Mouse (Mus musculus): Measurements from ENCODE around the gene Tmem178b. TPM values are rescaled to one million over a fixed set of nuclear protein-coding genes. Genes with fewer than 3 reads are reported as not detected.

Gene Tmem178b
- polyA plus RNA-seq, 1 experiment from 2014 or later, result 48.9 TPM

- no peak overlapping the region for H3K27ac ChIP-seq (ENCODE audit: low read depth, low read length)
- H3K4me3 ChIP-seq (ENCODE audit: low read depth, low read length), result no peak overlapping the region
- H3K9ac ChIP-seq (replicated peaks; ENCODE audit: low read depth, low read length), result no peak overlapping the region
- ATAC-seq (ENCODE audit: low read depth), result no peak
- H3K36me3 ChIP-seq (ENCODE audit: control insufficient read depth, insufficient read depth, low read length), result no peaks in the 10 kb centered on the region
- peaks cover 4% of the 10 kb centered on the region; the same call in 1 of the 2 replicates for H3K4me1 ChIP-seq (ENCODE audit: control insufficient read depth, insufficient read depth, low read length)
- H3K4me2 ChIP-seq (ENCODE audit: low read depth, low read length), result no peak overlapping the region
- no peaks in the 10 kb centered on the region for H3K27me3 ChIP-seq (ENCODE audit: control insufficient read depth, insufficient read depth, low read length)
- WGBS, result 69% methylated on average over 11 of the region's 11 CpGs
- no peaks in the 10 kb centered on the region for H3K9me3 ChIP-seq (ENCODE audit: control insufficient read depth, low read length)
Measured at GRCm38 (mm10) chr6:40006006-40006765, 133.1 kb downstream of the Tmem178b start.

- no peak overlapping the region for H3K4me3 ChIP-seq (ENCODE audit: low read depth, low read length)
- no peak for ATAC-seq (ENCODE audit: low read depth)
- no peak overlapping the region for H3K4me2 ChIP-seq (ENCODE audit: low read depth, low read length)
- peaks cover 8% of the 10 kb centered on the region; the same call in 1 of the 2 replicates for H3K4me1 ChIP-seq (ENCODE audit: control insufficient read depth, insufficient read depth, low read length)
- no peak overlapping the region for H3K9ac ChIP-seq (replicated peaks; ENCODE audit: low read depth, low read length)
- WGBS, result 68% methylated on average over 3 of the region's 3 CpGs
- no peaks in the 10 kb centered on the region for H3K36me3 ChIP-seq (ENCODE audit: control insufficient read depth, insufficient read depth, low read length)
- no peaks in the 10 kb centered on the region for H3K27me3 ChIP-seq (ENCODE audit: control insufficient read depth, insufficient read depth, low read length)
- no peaks in the 10 kb centered on the region for H3K9me3 ChIP-seq (ENCODE audit: control insufficient read depth, low read length)
- no peak overlapping the region for H3K27ac ChIP-seq (ENCODE audit: low read depth, low read length)
Measured at GRCm38 (mm10) chr6:40008166-40008907, 135.3 kb downstream of the Tmem178b start.

GRCm38 (mm10) chr6:40009718-40010117 is 136.6 kb downstream of the Tmem178b start:
- ATAC-seq (ENCODE audit: low read depth), result no peak
- no peaks in the 10 kb centered on the region for H3K9me3 ChIP-seq (ENCODE audit: control insufficient read depth, low read length)
- H3K36me3 ChIP-seq (ENCODE audit: control insufficient read depth, insufficient read depth, low read length), result no peaks in the 10 kb centered on the region
- no peak overlapping the region for H3K4me2 ChIP-seq (ENCODE audit: low read depth, low read length)
- no peaks in the 10 kb centered on the region for H3K27me3 ChIP-seq (ENCODE audit: control insufficient read depth, insufficient read depth, low read length)
- no peak overlapping the region for H3K9ac ChIP-seq (replicated peaks; ENCODE audit: low read depth, low read length)
- no peak overlapping the region for H3K27ac ChIP-seq (ENCODE audit: low read depth, low read length)
- H3K4me1 ChIP-seq (ENCODE audit: control insufficient read depth, insufficient read depth, low read length), result peaks cover 8% of the 10 kb centered on the region; the same call in 1 of the 2 replicates
- no peak overlapping the region for H3K4me3 ChIP-seq (ENCODE audit: low read depth, low read length)
- 73% methylated on average over 3 of the region's 3 CpGs for WGBS

- Histone ChIP-seq H3K36me3 (ENCODE audit: control insufficient read depth, insufficient read depth, low read length) (no peaks in the 10 kb centered on the region), H3K27ac (ENCODE audit: low read depth, low read length) (no peak overlapping the region), H3K27me3 (ENCODE audit: control insufficient read depth, insufficient read depth, low read length) (no peaks in the 10 kb centered on the region), H3K4me3 (ENCODE audit: low read depth, low read length) (no peak overlapping the region), H3K4me1 (ENCODE audit: control insufficient read depth, insufficient read depth, low read length) (peaks cover 11% of the 10 kb centered on the region; the same call in 1 of the 2 replicates), H3K4me2 (ENCODE audit: low read depth, low read length) (no peak overlapping the region), H3K9ac (replicated peaks; ENCODE audit: low read depth, low read length) (no peak overlapping the region), H3K9me3 (ENCODE audit: control insufficient read depth, low read length) (no peaks in the 10 kb centered on the region)
- no peak for ATAC-seq (ENCODE audit: low read depth)
- 86% methylated on average over 5 of the region's 5 CpGs for WGBS
Measured at GRCm38 (mm10) chr6:40011066-40011465, 138.0 kb downstream of the Tmem178b start.

GRCm38 (mm10) chr6:40011609-40012008 is 138.5 kb downstream of the Tmem178b start:
- H3K4me1 ChIP-seq (ENCODE audit: control insufficient read depth, insufficient read depth, low read length), result peaks cover 11% of the 10 kb centered on the region; the same call in 1 of the 2 replicates
- no peak for ATAC-seq (ENCODE audit: low read depth)
- no peak overlapping the region for H3K4me3 ChIP-seq (ENCODE audit: low read depth, low read length)

GRCm38 (mm10) chr6:40013407-40013806 is 140.3 kb downstream of the Tmem178b start:
- Histone ChIP-seq H3K27me3 (ENCODE audit: control insufficient read depth, insufficient read depth, low read length) (no peaks in the 10 kb centered on the region), H3K36me3 (ENCODE audit: control insufficient read depth, insufficient read depth, low read length) (no peaks in the 10 kb centered on the region), H3K9ac (replicated peaks; ENCODE audit: low read depth, low read length) (no peak overlapping the region), H3K27ac (ENCODE audit: low read depth, low read length) (no peak overlapping the region), H3K4me1 (ENCODE audit: control insufficient read depth, insufficient read depth, low read length) (peaks cover 7% of the 10 kb centered on the region; the same call in 1 of the 2 replicates), H3K4me2 (ENCODE audit: low read depth, low read length) (no peak overlapping the region), H3K4me3 (ENCODE audit: low read depth, low read length) (no peak overlapping the region), H3K9me3 (ENCODE audit: control insufficient read depth, low read length) (no peaks in the 10 kb centered on the region)
- ATAC-seq (ENCODE audit: low read depth), result peak; percentile 19; the same call in 1 of the 2 replicates
- WGBS, result 37% methylated on average over 5 of the region's 5 CpGs

More at GRCm38 (mm10) chr6:40011609-40012008, 138.5 kb downstream of the Tmem178b start:
- Histone ChIP-seq H3K27me3 (ENCODE audit: control insufficient read depth, insufficient read depth, low read length) (no peaks in the 10 kb centered on the region), H3K27ac (ENCODE audit: low read depth, low read length) (no peak overlapping the region), H3K9me3 (ENCODE audit: control insufficient read depth, low read length) (no peaks in the 10 kb centered on the region), H3K36me3 (ENCODE audit: control insufficient read depth, insufficient read depth, low read length) (no peaks in the 10 kb centered on the region), H3K9ac (replicated peaks; ENCODE audit: low read depth, low read length) (no peak overlapping the region), H3K4me2 (ENCODE audit: low read depth, low read length) (no peak overlapping the region)
- WGBS, result 69% methylated on average over 5 of the region's 5 CpGs

GRCm38 (mm10) chr6:40015185-40015584 is 142.1 kb downstream of the Tmem178b start:
- whole genome bisulfite sequencing, result 45% methylated on average over 4 of the region's 4 CpGs
- Histone ChIP-seq H3K27ac (ENCODE audit: low read depth, low read length) (no peak overlapping the region), H3K36me3 (ENCODE audit: control insufficient read depth, insufficient read depth, low read length) (no peaks in the 10 kb centered on the region), H3K27me3 (ENCODE audit: control insufficient read depth, insufficient read depth, low read length) (no peaks in the 10 kb centered on the region), H3K9ac (replicated peaks; ENCODE audit: low read depth, low read length) (no peak overlapping the region), H3K4me1 (ENCODE audit: control insufficient read depth, insufficient read depth, low read length) (peaks cover 7% of the 10 kb centered on the region; the same call in 1 of the 2 replicates), H3K4me3 (ENCODE audit: low read depth, low read length) (no peak overlapping the region), H3K4me2 (ENCODE audit: low read depth, low read length) (no peak overlapping the region), H3K9me3 (ENCODE audit: control insufficient read depth, low read length) (no peaks in the 10 kb centered on the region)
- ATAC-seq (ENCODE audit: low read depth), result no peak

GRCm38 (mm10) chr6:40015711-40016460 is 142.8 kb downstream of the Tmem178b start:
- Histone ChIP-seq H3K9ac (replicated peaks; ENCODE audit: low read depth, low read length) (no peak overlapping the region), H3K36me3 (ENCODE audit: control insufficient read depth, insufficient read depth, low read length) (no peaks in the 10 kb centered on the region), H3K4me1 (ENCODE audit: control insufficient read depth, insufficient read depth, low read length) (peaks cover 7% of the 10 kb centered on the region; the same call in 1 of the 2 replicates), H3K27ac (ENCODE audit: low read depth, low read length) (no peak overlapping the region), H3K9me3 (ENCODE audit: control insufficient read depth, low read length) (no peaks in the 10 kb centered on the region), H3K4me2 (ENCODE audit: low read depth, low read length) (no peak overlapping the region), H3K27me3 (ENCODE audit: control insufficient read depth, insufficient read depth, low read length) (no peaks in the 10 kb centered on the region), H3K4me3 (ENCODE audit: low read depth, low read length) (no peak overlapping the region)
- ATAC-seq (ENCODE audit: low read depth), result peak; percentile 38; the same call in 1 of the 2 replicates
- WGBS, result 34% methylated on average over 7 of the region's 7 CpGs

Measured in neural tube, embryonic 14.5 days (tissue).